12 mouse cellular contexts compared by ENCODE assay signal in the genomic region with DNA sequence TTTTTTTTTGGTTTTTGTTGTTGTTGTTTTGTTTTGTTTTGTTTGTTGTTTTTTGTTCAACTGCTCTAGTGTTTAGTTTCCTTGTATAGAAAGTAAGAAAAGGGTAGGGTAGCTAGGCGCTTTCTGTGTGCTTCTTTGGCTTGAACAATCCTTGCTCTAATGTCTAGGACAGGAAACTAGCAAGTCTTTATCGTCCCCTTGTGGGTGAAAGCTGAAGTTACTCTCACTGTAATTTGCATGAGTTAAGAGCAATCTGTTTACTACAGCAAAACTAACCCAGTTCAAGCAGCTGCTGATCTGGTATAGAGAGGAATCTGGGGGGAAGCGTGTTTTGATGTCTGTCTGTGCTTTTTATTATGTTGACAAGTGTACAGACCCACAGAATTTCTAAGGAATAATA. TPM values are rescaled to one million over a fixed set of nuclear protein-coding genes. Genes with fewer than 3 reads are reported as not detected.
DNase-seq lines count a peak whose midpoint lies in the region; ATAC-seq and TF ChIP-seq lines count a peak whose summit lies in the region.
"Had no signal": no experiment of that assay in that cellular context is flagged by ENCODE, and none has a peak within 500 bp of the region (broad histone marks: within the 10 kb centered on the region; RNA-seq: fewer than 3 reads in every experiment).

No protein-coding gene starts in this region.

- H3K9ac ChIP-seq in kidney, postnatal 0 days (ENCODE audit: low read depth, low read length), result no peak overlapping the region
- H3K9ac ChIP-seq: forebrain, embryonic 12.5 days had no signal

- DNase-seq in kidney, postnatal 0 days (ENCODE audit: low spot score), result peak; percentile 17
- DNase-seq in kidney, adult 11 months, result no peak
- DNase-seq in A20 (ENCODE audit: low read depth, low spot score), result peak; percentile 49
- peak; percentile 36 for DNase-seq in embryo, embryonic 10.5 days (ENCODE audit: low spot score)
- no peak for DNase-seq in cerebellum, postnatal 4 days (ENCODE audit: low spot score in 2 of 2)
- DNase-seq in spleen, adult 12 weeks (ENCODE audit: low spot score), result no peak
- DNase-seq: heart, adult 18-20 months; kidney, adult 8-10 months; liver; lung, postnatal 4 days had no signal

- no peak for ATAC-seq in kidney, postnatal 0 days (replicated peaks; ENCODE audit: low FRiP score, low read depth)

- WGBS in kidney, postnatal 0 days, result 22% methylated on average over 3 of the region's 3 CpGs

- TF ChIP-seq CTCF in kidney, postnatal 0 days (IDR thresholded peaks at IDR 0.05; ENCODE audit: low read depth), result peak; percentile 59
- peak; percentile 81 for TF ChIP-seq CTCF in E14TG2a.4 (conservative IDR thresholded peaks at IDR 0.05; ENCODE audit: low read length)

- H3K27ac ChIP-seq in kidney, postnatal 0 days, result no peak overlapping the region
- H3K27ac ChIP-seq: forebrain, embryonic 12.5 days had no signal

- H3K9me3 ChIP-seq in kidney, postnatal 0 days (replicated peaks; ENCODE audit: low read length), result no peaks in the 10 kb centered on the region
- H3K9me3 ChIP-seq in E14TG2a.4 (ENCODE audit: low read length), result no peaks in the 10 kb centered on the region
- H3K9me3 ChIP-seq: forebrain, embryonic 12.5 days had no signal

- no peaks in the 10 kb centered on the region for H3K4me1 ChIP-seq in kidney, postnatal 0 days (replicated peaks; ENCODE audit: insufficient read depth, low read length)
- H3K4me1 ChIP-seq in E14TG2a.4 (replicated peaks; ENCODE audit: low read depth, low read length), result no peaks in the 10 kb centered on the region
- H3K4me1 ChIP-seq: forebrain, embryonic 12.5 days had no signal

- no peak overlapping the region for H3K4me3 ChIP-seq in kidney, postnatal 0 days (replicated peaks; ENCODE audit: low read depth, low read length)
- H3K4me3 ChIP-seq in E14TG2a.4 (replicated peaks; ENCODE audit: low read length), result no peak overlapping the region
- H3K4me3 ChIP-seq: forebrain, embryonic 12.5 days had no signal

- H3K27me3 ChIP-seq in kidney, postnatal 0 days (ENCODE audit: insufficient read depth, low read length), result no peaks in the 10 kb centered on the region
- no peaks in the 10 kb centered on the region for H3K27me3 ChIP-seq in E14TG2a.4 (ENCODE audit: insufficient read depth, low read length)
- H3K27me3 ChIP-seq: forebrain, embryonic 12.5 days had no signal

- H3K36me3 ChIP-seq in kidney, postnatal 0 days (ENCODE audit: insufficient read depth, low read length), result no peaks in the 10 kb centered on the region
- no peaks in the 10 kb centered on the region for H3K36me3 ChIP-seq in E14TG2a.4 (ENCODE audit: insufficient read depth, low read length)
- H3K36me3 ChIP-seq: forebrain, embryonic 12.5 days had no signal

- no peak overlapping the region for H3K4me2 ChIP-seq in kidney, postnatal 0 days (ENCODE audit: low read length)
- H3K4me2 ChIP-seq: forebrain, embryonic 12.5 days had no signal

RNA-seq across cellular contexts. Expression of gene Rab9b, which starts 18.3 kb away (rescaled TPM):
- 0.04 and 0.06 TPM in 2 replicates for polyA plus RNA-seq in kidney, postnatal 0 days (2015; fragmentation: Nextera tagmentation; extraction: Ambion mirVana)

RNA-seq across cellular contexts. Expression of gene Plp1, which starts 27.8 kb away (rescaled TPM):
- 1.6 TPM in 2 replicates for polyA plus RNA-seq in kidney, postnatal 0 days (2015; fragmentation: Nextera tagmentation; extraction: Ambion mirVana)

Comparison
In these comparisons a context has a peak if more than half of its experiments do, and no peak if none do; other contexts are left out.
1. DNase-seq: peak in kidney, postnatal 0 days (single experiment), A20 (single experiment) and embryo, embryonic 10.5 days (single experiment); none in kidney, adult 11 months (single experiment), cerebellum, postnatal 4 days (0 of 2) and spleen, adult 12 weeks (single experiment).